8 mouse cellular contexts compared by ENCODE assay signal in genomic region chr6:54698691-54699476, GRCm38 (mm10). TPM values are rescaled to one million over a fixed set of nuclear protein-coding genes. Genes with fewer than 3 reads are reported as not detected.
DNase-seq lines count a peak whose midpoint lies in the region; ATAC-seq and TF ChIP-seq lines count a peak whose summit lies in the region.

No protein-coding gene starts in this region.

- H3K9me3 ChIP-seq in limb, embryonic 10.5 days (replicated peaks) = no peaks in the 10 kb centered on the region
- no peaks in the 10 kb centered on the region for H3K9me3 ChIP-seq in midbrain, postnatal 0 days (ENCODE audit: low read length)

- peak overlapping the region; percentile 42; the same call in 1 of the 2 replicates for H3K9ac ChIP-seq in midbrain, postnatal 0 days (replicated peaks; ENCODE audit: low read length, poor library complexity, severe bottlenecking)

- peak; percentile 23 for DNase-seq in right cerebral cortex, postnatal 25 days
- DNase-seq in right cerebral cortex, postnatal 14 days = no peak
- peak; percentile 46 for DNase-seq in limb, embryonic 10.5 days (ENCODE audit: low spot score)
- DNase-seq in midbrain, postnatal 0 days (ENCODE audit: low spot score) = no peak
- DNase-seq in layer of hippocampus, adult 8-10 months (ENCODE audit: low spot score in 2 of 2) = no peak
- DNase-seq in urinary bladder, postnatal 4 days (ENCODE audit: low spot score in 2 of 2) = no peak

- 9% methylated on average over 24 of the region's 24 CpGs for whole genome bisulfite sequencing in limb, embryonic 10.5 days
- 11% methylated on average over 24 of the region's 24 CpGs for WGBS in midbrain, postnatal 0 days

- H3K4me3 ChIP-seq in cortical plate, adult 2 months (ENCODE audit: insufficient read depth, low read length) = peak overlapping the region; percentile 25
- peak overlapping the region; percentile 59 for H3K4me3 ChIP-seq in limb, embryonic 10.5 days
- peak overlapping the region; percentile 32 for H3K4me3 ChIP-seq in midbrain, postnatal 0 days (ENCODE audit: low read depth, low read length)

- ATAC-seq in hematopoietic stem cell, adult 5-6 weeks (replicated peaks in 1 of 2; ENCODE audit: insufficient read depth in 1 of 2, low FRiP score in 2 of 2, low TSS enrichment in 1 of 2, low read depth in 1 of 2, poor library complexity in 2 of 2, severe bottlenecking in 2 of 2) = peak; percentile 33 to 49; a peak in 3 of 4 replicates
- no peak; the same call in 1 of the 2 replicates for ATAC-seq in midbrain, postnatal 0 days (ENCODE audit: low FRiP score)

- peaks cover 34% of the 10 kb centered on the region for H3K27me3 ChIP-seq in limb, embryonic 10.5 days (ENCODE audit: low read depth, poor library complexity, severe bottlenecking)
- H3K27me3 ChIP-seq in midbrain, postnatal 0 days (ENCODE audit: insufficient read depth, low read length) = no peaks in the 10 kb centered on the region

- H3K4me2 ChIP-seq in midbrain, postnatal 0 days (ENCODE audit: low read depth, low read length, poor library complexity, severe bottlenecking) = peak overlapping the region; percentile 65

- no peaks in the 10 kb centered on the region for H3K36me3 ChIP-seq in limb, embryonic 10.5 days
- peaks cover 6% of the 10 kb centered on the region for H3K36me3 ChIP-seq in midbrain, postnatal 0 days (ENCODE audit: insufficient read depth, low read length)

- TF ChIP-seq CTCF in cortical plate, adult 2 months (IDR thresholded peaks at IDR 0.05; ENCODE audit: extremely low read depth, insufficient read depth, low read length) = no peak
- TF ChIP-seq CTCF in midbrain, postnatal 0 days (IDR thresholded peaks at IDR 0.05) = no peak

- TF ChIP-seq POLR2A in cortical plate, adult 2 months (IDR thresholded peaks at IDR 0.05; ENCODE audit: extremely low read depth, insufficient read depth, low read length) = no peak

- H3K27ac ChIP-seq in cortical plate, adult 2 months (ENCODE audit: insufficient read depth, low read length) = no peak overlapping the region
- peak overlapping the region; percentile 42; the same call in 1 of the 2 replicates for H3K27ac ChIP-seq in limb, embryonic 10.5 days
- H3K27ac ChIP-seq in midbrain, postnatal 0 days (ENCODE audit: low read depth, low read length) = no peak overlapping the region

- H3K4me1 ChIP-seq in cortical plate, adult 2 months (ENCODE audit: control insufficient read depth, insufficient read depth, low read length) = no peaks in the 10 kb centered on the region
- peaks cover 30% of the 10 kb centered on the region for H3K4me1 ChIP-seq in limb, embryonic 10.5 days
- peaks cover 5% of the 10 kb centered on the region; the same call in 1 of the 2 replicates for H3K4me1 ChIP-seq in midbrain, postnatal 0 days (ENCODE audit: insufficient read depth, low read length)

RNA-seq across cellular contexts. Expression of gene Mturn, which starts 17.5 kb away (rescaled TPM):
- polyA plus RNA-seq in cortical plate, adult 2 months (2012; rRNA removed) = 51.3 and 57.0 TPM in 2 replicates
- 2.5 and 4.8 TPM in 2 replicates for total RNA-seq in hematopoietic stem cell, adult 5-6 weeks (2017)
- 2.5 and 5.2 TPM in 2 replicates for polyA plus RNA-seq in limb, embryonic 10.5 days (2016; fragmentation: Nextera tagmentation; extraction: Ambion mirVana)
- total RNA-seq in midbrain, postnatal 0 days (2014; rRNA removed) = 163 and 213 TPM in 2 replicates
- 92.8 and 93.2 TPM in 2 replicates for polyA plus RNA-seq in midbrain, postnatal 0 days (2015; fragmentation: Nextera tagmentation; extraction: Ambion mirVana)
- total RNA-seq in layer of hippocampus, adult 8-10 months (2022) = 100 to 1,000 TPM; 113 to 141 (median 129) TPM

Comparison
In these comparisons a context has a peak if more than half of its experiments do, and no peak if none do; other contexts are left out.
1. DNase-seq: peak in right cerebral cortex, postnatal 25 days (single experiment) and limb, embryonic 10.5 days (single experiment); none in right cerebral cortex, postnatal 14 days (single experiment), midbrain, postnatal 0 days (single experiment), layer of hippocampus, adult 8-10 months (0 of 2) and urinary bladder, postnatal 4 days (0 of 2).
2. RNA of gene Mturn, which starts 17.5 kb away (total RNA-seq): 163 to 213 TPM in midbrain, postnatal 0 days and 113 to 141 TPM in layer of hippocampus, adult 8-10 months; 2.5 to 4.8 TPM in hematopoietic stem cell, adult 5-6 weeks; every median in the first group is over 10 times any median in the second.
3. Peak in every context shown above with its lines, with median percentiles within 50 percentile points of each other: H3K4me3 ChIP-seq.